Mouse (Mus musculus): ENCODE results near the gene Serpinb11.

- TF ChIP-seq CTCF (IDR thresholded peaks at IDR 0.05; ENCODE audit: control insufficient read depth, insufficient read depth, low read length): no peak
- TF ChIP-seq POLR2A (IDR thresholded peaks at IDR 0.05; ENCODE audit: borderline replicate concordance, control insufficient read depth, low read depth, low read length): no peak
Measured at GRCm38 (mm10) chr1:107346788-107347187, 14.2 kb upstream of the Serpinb11 start.
